Mouse (Mus musculus) bone marrow, adult 2 months (tissue): Measurements from ENCODE around the gene Tcf12.

Experiments
- CTCF ChIP-seq: fragments of 200-500 bp; IDR thresholded peaks from 2 replicates; pipeline ENCODE4 v1.5.1; 2011; ENCODE audit warnings: low read length, control low read depth; ENCODE audit not compliant: control insufficient read depth, insufficient read depth
- POLR2A ChIP-seq: fragments of 200-500 bp; IDR thresholded peaks from 2 replicates; pipeline ENCODE4 v1.6.1; 2011; ENCODE audit warnings: low read depth, mild to moderate bottlenecking, control low read depth, low read length, borderline replicate concordance; ENCODE audit not compliant: control insufficient read depth

DNA sequence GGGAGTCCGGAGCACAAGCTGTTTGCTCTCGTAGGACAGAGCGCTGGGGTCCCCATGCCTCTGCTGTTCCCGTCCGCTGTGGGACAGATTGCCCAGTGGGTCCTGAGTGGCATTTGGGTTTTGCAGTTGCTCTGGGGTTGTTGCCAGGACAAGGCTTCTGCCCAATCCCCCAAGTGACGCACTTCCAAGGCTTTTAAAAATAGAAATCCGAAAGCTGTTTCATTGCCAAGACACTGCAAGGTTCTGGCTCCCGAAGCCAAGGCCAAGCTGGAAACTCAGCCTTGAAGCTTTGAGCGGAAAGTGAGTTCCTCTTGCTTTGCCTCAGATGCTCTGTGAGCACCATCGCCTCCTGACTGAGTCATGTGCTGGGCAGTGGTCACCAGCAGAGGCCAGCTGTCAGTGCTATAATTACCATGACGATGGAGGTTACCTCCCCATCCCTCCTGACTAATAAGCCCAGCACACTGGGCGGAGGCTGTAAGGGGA, 285.6 kb downstream of the Tcf12 start:
- no peak for TF ChIP-seq CTCF
- TF ChIP-seq POLR2A = no peak
